ENCODE assay signal across 22 mouse cellular contexts in the genomic region with DNA sequence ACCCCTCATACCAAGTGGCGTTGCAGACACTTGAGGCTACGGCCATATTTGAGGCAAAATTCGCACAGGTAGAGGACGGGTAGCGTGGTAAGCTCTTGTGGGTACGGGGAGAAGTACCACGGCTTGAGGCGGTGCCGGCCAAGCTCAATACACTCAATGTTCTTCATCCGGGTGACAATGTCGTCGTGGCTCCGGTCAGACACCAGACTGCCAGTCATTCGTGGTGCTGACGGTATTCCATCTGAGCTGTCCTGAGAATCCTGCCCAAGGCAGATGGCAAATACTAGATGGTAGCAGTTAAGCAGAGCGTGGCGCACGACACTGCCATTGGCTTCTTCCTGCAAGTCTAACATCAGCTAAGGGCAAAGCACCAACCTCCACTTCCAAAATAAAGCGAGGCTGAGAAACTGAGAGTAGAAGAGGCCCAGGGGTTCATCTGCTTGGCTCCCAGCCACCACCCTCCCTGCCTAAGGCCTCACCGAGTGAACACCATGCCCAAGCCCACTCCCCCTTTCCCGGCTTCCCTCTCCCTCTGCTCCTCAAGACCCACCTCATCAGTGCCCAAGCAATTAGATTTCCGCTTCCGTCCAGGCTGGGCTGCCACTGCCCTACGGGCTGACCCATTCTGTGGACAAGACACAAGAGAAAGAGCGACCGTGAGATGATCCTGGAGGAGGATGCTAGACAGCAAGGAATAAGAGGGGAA. TPM values are rescaled to one million over a fixed set of nuclear protein-coding genes. Genes with fewer than 3 reads are reported as not detected.
DNase-seq lines count a peak whose midpoint lies in the region; ATAC-seq and TF ChIP-seq lines count a peak whose summit lies in the region.
"Had no signal": no experiment of that assay in that cellular context is flagged by ENCODE, and none has a peak within 500 bp of the region (broad histone marks: within the 10 kb centered on the region; RNA-seq: fewer than 3 reads in every experiment).

No protein-coding gene starts in this region.

- H3K4me2 ChIP-seq in hindbrain, embryonic 16.5 days (ENCODE audit: low read length) = no peak overlapping the region
- H3K4me2 ChIP-seq in midbrain, embryonic 12.5 days (replicated peaks) = 0 out of 2 replicates have a peak overlapping the region, but pooled peaks have one; percentile 57
- no peak overlapping the region for H3K4me2 ChIP-seq in midbrain, embryonic 11.5 days
- peak overlapping the region; percentile 76; the same call in 1 of the 2 replicates for H3K4me2 ChIP-seq in neural tube, embryonic 13.5 days

- no peak for ATAC-seq in hindbrain, embryonic 16.5 days
- no peak for ATAC-seq in midbrain, embryonic 12.5 days (ENCODE audit: low FRiP score, low read depth)
- no peak for ATAC-seq in midbrain, embryonic 11.5 days (ENCODE audit: low FRiP score)
- no peak for ATAC-seq in neural tube, embryonic 13.5 days (ENCODE audit: low read depth)
- ATAC-seq: intestine, postnatal 0 days; liver, postnatal 0 days had no signal

- peak overlapping the region; percentile 82; the same call in 1 of the 2 replicates for H3K4me3 ChIP-seq in hindbrain, embryonic 10.5 days
- no peak overlapping the region for H3K4me3 ChIP-seq in hindbrain, embryonic 16.5 days (ENCODE audit: low read length)
- 0 out of 2 replicates have a peak overlapping the region, but pooled peaks have one; percentile 74 for H3K4me3 ChIP-seq in midbrain, embryonic 12.5 days
- no peak overlapping the region for H3K4me3 ChIP-seq in midbrain, embryonic 11.5 days (ENCODE audit: low read depth, low read length)
- H3K4me3 ChIP-seq in embryonic fibroblast, embryonic 13.5 days (ENCODE audit: insufficient read depth, low read length) = no peak overlapping the region
- H3K4me3 ChIP-seq in neural tube, embryonic 13.5 days = no peak overlapping the region

- H3K36me3 ChIP-seq in hindbrain, embryonic 10.5 days = peaks cover 62% of the 10 kb centered on the region
- H3K36me3 ChIP-seq in hindbrain, embryonic 16.5 days (ENCODE audit: control insufficient read depth, insufficient read depth, low read length) = peaks cover 37% of the 10 kb centered on the region
- peaks cover 61% of the 10 kb centered on the region for H3K36me3 ChIP-seq in midbrain, embryonic 12.5 days
- peaks cover 49% of the 10 kb centered on the region for H3K36me3 ChIP-seq in midbrain, embryonic 11.5 days (ENCODE audit: control insufficient read depth, insufficient read depth, low read length)
- H3K36me3 ChIP-seq in neural tube, embryonic 13.5 days = peaks cover 61% of the 10 kb centered on the region

- no peak overlapping the region for H3K27ac ChIP-seq in hindbrain, embryonic 10.5 days
- no peak overlapping the region for H3K27ac ChIP-seq in hindbrain, embryonic 16.5 days (ENCODE audit: low read depth, low read length)
- H3K27ac ChIP-seq in midbrain, embryonic 12.5 days (replicated peaks) = no peak overlapping the region
- no peak overlapping the region for H3K27ac ChIP-seq in midbrain, embryonic 11.5 days (ENCODE audit: low read depth, low read length)
- H3K27ac ChIP-seq in embryonic fibroblast, embryonic 13.5 days (ENCODE audit: insufficient read depth, low read length) = no peak overlapping the region
- no peak overlapping the region for H3K27ac ChIP-seq in neural tube, embryonic 13.5 days (replicated peaks)

- WGBS in hindbrain, embryonic 10.5 days = 95% methylated on average over 26 of the region's 26 CpGs
- 95% methylated on average over 26 of the region's 26 CpGs for WGBS in hindbrain, embryonic 16.5 days
- 97% methylated on average over 26 of the region's 26 CpGs for WGBS in midbrain, embryonic 12.5 days
- 95% methylated on average over 26 of the region's 26 CpGs for WGBS in midbrain, embryonic 11.5 days
- 96% methylated on average over 26 of the region's 26 CpGs for WGBS in neural tube, embryonic 13.5 days

- TF ChIP-seq POLR2A in embryonic fibroblast, embryonic 13.5 days (IDR thresholded peaks at IDR 0.05; ENCODE audit: low read depth, low read length) = peak; percentile 29; the same call in 1 of the 2 replicates

- H3K27me3 ChIP-seq in hindbrain, embryonic 10.5 days (ENCODE audit: insufficient read depth, poor library complexity, severe bottlenecking) = no peaks in the 10 kb centered on the region
- H3K27me3 ChIP-seq in hindbrain, embryonic 16.5 days (replicated peaks; ENCODE audit: control insufficient read depth, insufficient read depth, low read length) = no peaks in the 10 kb centered on the region
- H3K27me3 ChIP-seq in midbrain, embryonic 12.5 days = no peaks in the 10 kb centered on the region
- H3K27me3 ChIP-seq in midbrain, embryonic 11.5 days (ENCODE audit: control insufficient read depth, insufficient read depth, low read length) = no peaks in the 10 kb centered on the region
- H3K27me3 ChIP-seq in neural tube, embryonic 13.5 days = no peaks in the 10 kb centered on the region
- H3K27me3 ChIP-seq: megakaryocyte, embryonic 14.5 days had no signal

- no peak for TF ChIP-seq CTCF in embryonic fibroblast, embryonic 13.5 days (IDR thresholded peaks at IDR 0.05; ENCODE audit: borderline replicate concordance, insufficient read depth, low read length)

- no peaks in the 10 kb centered on the region for H3K9me3 ChIP-seq in hindbrain, embryonic 10.5 days
- H3K9me3 ChIP-seq in hindbrain, embryonic 16.5 days (ENCODE audit: control insufficient read depth, low read length) = no peaks in the 10 kb centered on the region
- H3K9me3 ChIP-seq in midbrain, embryonic 12.5 days = no peaks in the 10 kb centered on the region
- no peaks in the 10 kb centered on the region for H3K9me3 ChIP-seq in midbrain, embryonic 11.5 days (ENCODE audit: control insufficient read depth, low read length)
- H3K9me3 ChIP-seq in neural tube, embryonic 13.5 days = no peaks in the 10 kb centered on the region
- H3K9me3 ChIP-seq: forebrain, embryonic 12.5 days; megakaryocyte, embryonic 14.5 days had no signal

- H3K9ac ChIP-seq in hindbrain, embryonic 16.5 days (ENCODE audit: low read depth, low read length) = no peak overlapping the region
- H3K9ac ChIP-seq in midbrain, embryonic 12.5 days (replicated peaks) = no peak overlapping the region
- no peak overlapping the region for H3K9ac ChIP-seq in midbrain, embryonic 11.5 days (ENCODE audit: low read length)
- H3K9ac ChIP-seq in neural tube, embryonic 13.5 days = peak overlapping the region; percentile 85; the same call in 1 of the 2 replicates
- H3K9ac ChIP-seq: liver, postnatal 0 days had no signal

- DNase-seq in hindbrain, embryonic 10.5 days (ENCODE audit: low spot score) = no peak
- no peak for DNase-seq in midbrain, embryonic 11.5 days (ENCODE audit: low spot score, missing footprints)
- no peak for DNase-seq in layer of hippocampus, postnatal 25 days (ENCODE audit: extremely low spot score in 1 of 2, low spot score in 1 of 2)
- DNase-seq in urinary bladder, postnatal 25 days (ENCODE audit: low spot score) = no peak
- DNase-seq: adrenal gland, adult 2 months; gastrocnemius, postnatal 25 days; layer of hippocampus, postnatal 36 days; liver, postnatal 0 days; spleen, adult 18-20 months had no signal

- peaks cover 41% of the 10 kb centered on the region for H3K4me1 ChIP-seq in hindbrain, embryonic 10.5 days (replicated peaks)
- H3K4me1 ChIP-seq in hindbrain, embryonic 16.5 days (ENCODE audit: control insufficient read depth, insufficient read depth, low read depth, low read length) = peaks cover 20% of the 10 kb centered on the region
- H3K4me1 ChIP-seq in midbrain, embryonic 12.5 days = peaks cover 37% of the 10 kb centered on the region
- H3K4me1 ChIP-seq in midbrain, embryonic 11.5 days (ENCODE audit: control insufficient read depth, insufficient read depth, low read length) = peaks cover 20% of the 10 kb centered on the region
- no peaks in the 10 kb centered on the region for H3K4me1 ChIP-seq in embryonic fibroblast, embryonic 13.5 days (ENCODE audit: control insufficient read depth, insufficient read depth, low read length)
- peaks cover 43% of the 10 kb centered on the region for H3K4me1 ChIP-seq in neural tube, embryonic 13.5 days (replicated peaks)

RNA-seq across cellular contexts. Expression of a gene that starts 2.2 kb away (rescaled TPM):
- 58.9 and 69.2 TPM in 2 replicates for polyA plus RNA-seq in hindbrain, embryonic 10.5 days (2016; fragmentation: Nextera tagmentation; extraction: Ambion mirVana)
- polyA plus RNA-seq in hindbrain, embryonic 16.5 days (2015; fragmentation: Nextera tagmentation; extraction: Ambion mirVana) = 63.3 and 70.6 TPM in 2 replicates
- polyA plus RNA-seq in midbrain, embryonic 12.5 days (2016; fragmentation: Nextera tagmentation; extraction: Ambion mirVana) = 80.4 and 81.6 TPM in 2 replicates
- polyA plus RNA-seq in midbrain, embryonic 11.5 days (2014; fragmentation: Nextera tagmentation; extraction: Ambion mirVana) = 36.9 and 40.0 TPM in 2 replicates
- polyA plus RNA-seq in embryonic fibroblast, embryonic 13.5 days (2011; ENCODE audit: insufficient read length, low read depth, missing spikeins) = 41.4 and 46.4 TPM in 2 replicates
- polyA plus RNA-seq in neural tube, embryonic 13.5 days (2015; fragmentation: Nextera tagmentation; extraction: Ambion mirVana) = 72.3 and 77.2 TPM in 2 replicates
- 10 to 100 TPM; 83.1 to 87.8 TPM for total RNA-seq in layer of hippocampus, postnatal 25 days (2021)

RNA-seq across cellular contexts. Expression of a gene that starts 6.2 kb away (rescaled TPM):
- polyA plus RNA-seq in hindbrain, embryonic 10.5 days (2016; fragmentation: Nextera tagmentation; extraction: Ambion mirVana) = 177 and 187 TPM in 2 replicates
- 62.0 and 75.4 TPM in 2 replicates for polyA plus RNA-seq in hindbrain, embryonic 16.5 days (2015; fragmentation: Nextera tagmentation; extraction: Ambion mirVana)
- 137 and 165 TPM in 2 replicates for polyA plus RNA-seq in midbrain, embryonic 12.5 days (2016; fragmentation: Nextera tagmentation; extraction: Ambion mirVana)
- polyA plus RNA-seq in midbrain, embryonic 11.5 days (2014; fragmentation: Nextera tagmentation; extraction: Ambion mirVana) = 157 and 173 TPM in 2 replicates
- 36.9 and 38.5 TPM in 2 replicates for polyA plus RNA-seq in embryonic fibroblast, embryonic 13.5 days (2011; ENCODE audit: insufficient read length, low read depth, missing spikeins)
- polyA plus RNA-seq in neural tube, embryonic 13.5 days (2015; fragmentation: Nextera tagmentation; extraction: Ambion mirVana) = 79.2 and 87.8 TPM in 2 replicates
- 10 to 100 TPM; 67.6 to 85.2 TPM for total RNA-seq in layer of hippocampus, postnatal 25 days (2021)

RNA-seq across cellular contexts. Expression of a gene that starts 29.4 kb away (rescaled TPM):
- polyA plus RNA-seq in hindbrain, embryonic 10.5 days (2016; fragmentation: Nextera tagmentation; extraction: Ambion mirVana) = 27.8 and 36.0 TPM in 2 replicates
- polyA plus RNA-seq in hindbrain, embryonic 16.5 days (2015; fragmentation: Nextera tagmentation; extraction: Ambion mirVana) = 35.7 and 38.7 TPM in 2 replicates
- polyA plus RNA-seq in midbrain, embryonic 12.5 days (2016; fragmentation: Nextera tagmentation; extraction: Ambion mirVana) = 34.2 and 37.6 TPM in 2 replicates
- polyA plus RNA-seq in midbrain, embryonic 11.5 days (2014; fragmentation: Nextera tagmentation; extraction: Ambion mirVana) = 24.6 and 29.9 TPM in 2 replicates
- 53.6 and 62.3 TPM in 2 replicates for polyA plus RNA-seq in embryonic fibroblast, embryonic 13.5 days (2011; ENCODE audit: insufficient read length, low read depth, missing spikeins)
- 33.8 and 36.5 TPM in 2 replicates for polyA plus RNA-seq in neural tube, embryonic 13.5 days (2015; fragmentation: Nextera tagmentation; extraction: Ambion mirVana)
- total RNA-seq in layer of hippocampus, postnatal 25 days (2021) = 10 to 100 TPM; 20.6 to 22.0 TPM

RNA-seq across cellular contexts. Expression of a gene that starts 40.0 kb away (rescaled TPM):
- polyA plus RNA-seq in hindbrain, embryonic 10.5 days (2016; fragmentation: Nextera tagmentation; extraction: Ambion mirVana) = 1.6 and 2.6 TPM in 2 replicates
- 3.4 and 3.5 TPM in 2 replicates for polyA plus RNA-seq in hindbrain, embryonic 16.5 days (2015; fragmentation: Nextera tagmentation; extraction: Ambion mirVana)
- polyA plus RNA-seq in midbrain, embryonic 12.5 days (2016; fragmentation: Nextera tagmentation; extraction: Ambion mirVana) = 2.2 and 2.6 TPM in 2 replicates
- polyA plus RNA-seq in midbrain, embryonic 11.5 days (2014; fragmentation: Nextera tagmentation; extraction: Ambion mirVana) = 1.0 and 1.5 TPM in 2 replicates
- 3.1 and 3.2 TPM in 2 replicates for polyA plus RNA-seq in embryonic fibroblast, embryonic 13.5 days (2011; ENCODE audit: insufficient read length, low read depth, missing spikeins)
- polyA plus RNA-seq in neural tube, embryonic 13.5 days (2015; fragmentation: Nextera tagmentation; extraction: Ambion mirVana) = 2.9 and 3.5 TPM in 2 replicates
- 1 to 10 TPM; 7.7 to 8.2 TPM for total RNA-seq in layer of hippocampus, postnatal 25 days (2021)

RNA-seq across cellular contexts. Expression of a gene that starts 47.4 kb away (rescaled TPM):
- polyA plus RNA-seq in hindbrain, embryonic 10.5 days (2016; fragmentation: Nextera tagmentation; extraction: Ambion mirVana) = 0.39 and 0.77 TPM in 2 replicates
- polyA plus RNA-seq in hindbrain, embryonic 16.5 days (2015; fragmentation: Nextera tagmentation; extraction: Ambion mirVana) = 0.11 and 0.20 TPM in 2 replicates
- 0.08 and 0.14 TPM in 2 replicates for polyA plus RNA-seq in midbrain, embryonic 12.5 days (2016; fragmentation: Nextera tagmentation; extraction: Ambion mirVana)
- polyA plus RNA-seq in midbrain, embryonic 11.5 days (2014; fragmentation: Nextera tagmentation; extraction: Ambion mirVana) = 0.18 TPM in 1 of 2 replicates, not detected in the other
- polyA plus RNA-seq in embryonic fibroblast, embryonic 13.5 days (2011; ENCODE audit: insufficient read length, low read depth, missing spikeins) = not detected in 2 replicates
- polyA plus RNA-seq in neural tube, embryonic 13.5 days (2015; fragmentation: Nextera tagmentation; extraction: Ambion mirVana) = 0.11 TPM in 1 of 2 replicates, not detected in the other
- not detected for total RNA-seq in layer of hippocampus, postnatal 25 days (2021)
- total RNA-seq: adrenal gland, adult 2 months; gastrocnemius, postnatal 25 days; heart, adult 8-10 months; hematopoietic stem cell, adult 5-6 weeks; layer of hippocampus, adult 18-20 months; layer of hippocampus, postnatal 36 days; left cerebral cortex, postnatal 25 days; liver, adult 2 months had no signal
- polyA plus RNA-seq: adrenal gland, adult 2 months; C2C12 had no signal

Comparison
In these comparisons a context has a peak if more than half of its experiments do, and no peak if none do; other contexts are left out.
1. H3K4me3 ChIP-seq: peak in hindbrain, embryonic 10.5 days (single experiment) and midbrain, embryonic 12.5 days (single experiment); none in hindbrain, embryonic 16.5 days (single experiment), midbrain, embryonic 11.5 days (single experiment), embryonic fibroblast, embryonic 13.5 days (single experiment) and neural tube, embryonic 13.5 days (single experiment).
2. H3K4me2 ChIP-seq: peak in midbrain, embryonic 12.5 days (single experiment) and neural tube, embryonic 13.5 days (single experiment); none in hindbrain, embryonic 16.5 days (single experiment) and midbrain, embryonic 11.5 days (single experiment).